Mouse (Mus musculus) cortical plate, adult 2 months (tissue): ENCODE data around the gene Klrb1a.
"Not testable (repeated sequence)": the region's sequence is repeated elsewhere in the genome, so short reads cannot be mapped to it uniquely, and the experiment has no call there.

ENCODE experiments used
- CTCF ChIP-seq: fragments of 200-500 bp; IDR thresholded peaks from 2 replicates; pipeline ENCODE4 v1.5.1; 2011; ENCODE audit warnings: mild to moderate bottlenecking, control low read depth, low read length; ENCODE audit not compliant: insufficient read depth; ENCODE audit errors: extremely low read depth
- POLR2A ChIP-seq: fragments of 200-500 bp; IDR thresholded peaks from 2 replicates; pipeline ENCODE4 v1.6.1; 2011; ENCODE audit warnings: mild to moderate bottlenecking, low read length, control low read depth; ENCODE audit not compliant: insufficient read depth; ENCODE audit errors: extremely low read depth

GRCm38 (mm10) chr6:128650827-128651226, 27.5 kb upstream of the Klrb1a start:
- TF ChIP-seq POLR2A, CTCF: not testable (repeated sequence)
